Mouse (Mus musculus) kidney, postnatal 10 days (tissue): ENCODE data around the gene Ino80b.

Experiments used
- DNase-seq: peaks from one replicate; pipeline ENCODE4 v3.0.0; 2021; ENCODE audit warnings: mixed read lengths

The Ino80b gene

DNA sequence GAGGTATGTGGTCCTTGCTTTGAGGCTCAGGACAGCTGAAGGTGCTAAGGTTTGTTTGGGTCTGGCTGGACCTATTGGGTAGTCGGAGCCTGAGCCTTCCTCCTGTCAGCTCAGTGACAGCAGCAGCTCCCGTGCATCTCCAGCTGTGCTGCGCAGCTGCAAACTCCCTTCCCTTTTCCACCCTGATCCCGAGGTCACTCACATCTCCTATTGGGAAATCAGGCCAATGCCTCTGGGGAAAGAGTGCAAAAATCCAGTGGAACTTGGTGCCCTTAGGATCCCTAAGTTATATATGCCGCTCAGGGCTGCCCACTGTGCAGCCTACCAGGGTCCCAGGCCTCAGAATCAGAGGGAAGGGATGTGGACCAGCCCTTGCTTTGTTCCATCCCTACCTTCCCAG, 41.7 kb downstream of the Ino80b start:
- no peak for DNase-seq

DNA sequence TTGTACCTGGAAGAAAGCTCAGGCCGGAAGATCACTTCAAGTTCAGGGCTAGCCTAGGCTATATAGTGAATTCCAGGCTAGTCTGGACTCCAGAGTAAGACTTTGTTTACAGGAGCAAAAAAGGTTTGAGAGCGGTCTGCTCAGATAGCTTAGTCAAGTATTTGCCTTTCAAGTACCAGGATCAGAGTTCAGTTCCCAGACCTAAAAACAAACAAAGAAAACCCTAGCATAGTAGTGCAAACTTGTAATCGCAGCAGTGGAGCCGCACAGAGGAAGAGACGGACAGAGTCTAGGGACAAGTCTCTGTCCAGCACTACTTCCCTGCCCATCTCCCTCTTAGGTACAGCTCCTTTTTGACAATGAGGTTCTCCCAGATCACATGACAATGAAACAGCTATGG, 45.0 kb downstream of the Ino80b start:
- no peak for DNase-seq

DNA sequence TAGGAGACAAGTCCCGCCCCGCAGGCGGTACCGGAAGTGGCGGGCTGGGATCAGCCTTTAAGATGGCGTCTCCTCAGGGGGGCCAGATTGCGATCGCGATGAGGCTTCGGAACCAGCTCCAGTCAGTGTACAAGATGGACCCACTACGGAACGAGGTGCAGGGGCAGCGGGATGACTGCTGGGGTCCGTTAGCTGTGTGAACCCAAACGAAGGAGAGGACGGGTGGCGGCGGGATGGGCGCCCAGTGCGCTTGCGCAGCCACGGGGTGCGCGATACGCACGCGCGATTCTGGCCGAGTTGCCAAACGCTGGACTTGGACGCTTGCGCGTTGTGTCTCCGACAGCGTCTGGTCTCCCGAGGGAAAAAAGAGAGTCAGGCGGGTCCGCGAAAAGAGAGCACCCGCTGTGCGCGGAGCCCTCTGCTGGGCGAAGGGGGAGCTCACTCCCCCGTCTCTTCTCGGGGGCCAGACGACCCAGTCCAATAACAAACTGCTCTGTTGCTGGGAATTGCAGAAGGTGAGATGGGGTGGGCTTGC, 46.8 kb downstream of the Ino80b start:
- DNase-seq: peak; percentile 100

DNA sequence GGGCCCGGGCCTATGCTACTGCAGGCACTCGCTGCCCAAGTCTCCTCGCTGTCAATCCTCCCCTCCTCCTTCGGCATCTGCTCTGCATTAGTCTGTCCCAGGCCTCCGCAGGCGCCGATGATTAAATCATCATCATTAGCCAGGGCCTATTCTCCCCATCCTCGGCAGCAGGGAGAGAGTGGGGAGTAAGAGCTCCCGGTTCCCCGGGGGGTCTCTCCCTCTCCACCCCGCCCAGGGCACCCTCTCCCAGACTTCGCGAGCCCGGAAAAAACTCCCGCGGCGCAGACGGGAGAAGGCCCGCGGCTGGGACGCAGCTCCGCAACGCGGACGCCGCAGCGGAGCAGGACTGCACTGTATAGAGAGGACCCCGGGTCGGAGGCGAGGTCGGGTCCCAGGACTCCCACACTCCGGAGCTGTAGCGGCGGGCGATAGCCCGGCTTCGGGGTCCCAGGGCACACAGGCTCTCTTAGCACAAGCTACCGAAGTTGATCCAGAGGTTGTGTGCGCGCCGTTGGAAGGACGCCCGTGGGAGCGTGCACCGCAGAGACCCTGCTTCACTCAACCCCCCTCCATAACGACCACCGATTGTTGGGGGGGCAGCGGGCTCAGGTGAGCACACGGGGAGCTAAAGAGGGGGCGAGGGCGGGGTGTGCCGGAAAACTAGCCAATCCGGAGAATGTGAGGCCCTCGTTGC, 47.5 kb downstream of the Ino80b start, which contains the start of gene Pcgf1:
Gene Pcgf1 (plus strand): TSS at position 240 of the 694 bp plus-strand sequence.
- DNase-seq: no peak

DNA sequence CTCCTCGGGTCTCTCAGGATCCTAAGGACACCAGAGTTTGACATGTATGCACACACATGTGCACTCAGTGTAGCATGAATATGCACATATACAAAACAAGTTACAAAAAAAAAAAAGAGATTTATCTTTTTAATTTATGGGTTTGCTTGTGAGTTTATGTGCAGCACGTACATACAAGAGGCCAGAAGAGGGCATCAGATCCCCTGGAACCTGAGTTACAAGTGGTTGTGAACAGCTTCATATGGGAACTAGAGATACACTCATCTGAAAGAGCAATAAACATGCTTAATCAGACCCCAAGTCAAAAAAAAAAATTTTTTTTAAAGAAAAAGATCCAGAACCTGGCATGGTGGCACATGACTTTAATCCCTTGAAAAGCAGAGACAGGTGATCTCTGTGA, 50.3 kb downstream of the Ino80b start:
- no peak for DNase-seq
